Mouse (Mus musculus): Measurements from ENCODE around the gene Chfr. TPM values are rescaled to one million over a fixed set of nuclear protein-coding genes. Genes with fewer than 3 reads are reported as not detected.
A peak's percentile ranks its signal among the peaks of the same experiment; 100 is the strongest.
"Not testable (repeated sequence)": the region's sequence is repeated elsewhere in the genome, so short reads cannot be mapped to it uniquely, and the experiment has no call there.

Gene Chfr
- polyA plus RNA-seq, 1 experiment from 2014 or later, result 82.1 TPM

GRCm38 (mm10) chr5:110106901-110107564 lies 28.6 kb upstream of the Chfr start:
- no peaks in the 10 kb centered on the region for H3K27me3 ChIP-seq (replicated peaks; ENCODE audit: control insufficient read depth, insufficient read depth, low read length)
- H3K9me3 ChIP-seq (replicated peaks; ENCODE audit: control insufficient read depth, low read length), result no peaks in the 10 kb centered on the region
- peak overlapping the region; percentile 81 for H3K4me3 ChIP-seq (ENCODE audit: low read depth, low read length)
- peak overlapping the region; percentile 76 for H3K9ac ChIP-seq (ENCODE audit: low read length)
- DNase-seq (ENCODE audit: low spot score) (no peak), ATAC-seq (no peak)
- peaks cover 5% of the 10 kb centered on the region; the same call in 1 of the 2 replicates for H3K4me1 ChIP-seq (ENCODE audit: control insufficient read depth, insufficient read depth, low read length)
- peak overlapping the region; percentile 94 for H3K27ac ChIP-seq (ENCODE audit: low read depth, low read length)
- 18% methylated on average over 38 of the region's 41 CpGs for WGBS
- H3K36me3 ChIP-seq (ENCODE audit: control insufficient read depth, insufficient read depth, low read length), result peaks cover 41% of the 10 kb centered on the region
- H3K4me2 ChIP-seq (ENCODE audit: low read length), result peak overlapping the region; percentile 90

- Histone ChIP-seq H3K9ac (ENCODE audit: low read length) (peak within 1 kb of the TSS; percentile 76), H3K4me2 (ENCODE audit: low read length) (peak within 1 kb of the TSS; percentile 90), H3K4me3 (ENCODE audit: low read depth, low read length) (peak within 1 kb of the TSS; percentile 81), H3K4me1 (ENCODE audit: control insufficient read depth, insufficient read depth, low read length) (peaks cover 5% of the 10 kb centered on the region; the same call in 1 of the 2 replicates), H3K36me3 (ENCODE audit: control insufficient read depth, insufficient read depth, low read length) (peaks cover 43% of the 10 kb centered on the region), H3K9me3 (replicated peaks; ENCODE audit: control insufficient read depth, low read length) (no peaks in the 10 kb centered on the region), H3K27me3 (replicated peaks; ENCODE audit: control insufficient read depth, insufficient read depth, low read length) (no peaks in the 10 kb centered on the region), H3K27ac (ENCODE audit: low read depth, low read length) (peak within 1 kb of the TSS; percentile 94)
- WGBS, result under 1% methylated on average over 70 of the region's 71 CpGs
- DNase-seq (ENCODE audit: low spot score) (peak; percentile 98), ATAC-seq (peak; percentile 82)
Measured at GRCm38 (mm10) chr5:110107581-110108304, 27.9 kb upstream of the Chfr start, which contains the start of gene Gtpbp6. Gene Gtpbp6 (minus strand): TSS chr5:110108197.

- Histone ChIP-seq H3K9ac (ENCODE audit: low read length) (no peak overlapping the region), H3K4me3 (ENCODE audit: low read depth, low read length) (peak overlapping the region; percentile 81)
- 1% methylated on average over 7 of the region's 7 CpGs for whole genome bisulfite sequencing
Measured at GRCm38 (mm10) chr5:110108305-110108628, 27.4 kb upstream of the Chfr start.

GRCm38 (mm10) chr5:110109991-110110441 lies 25.6 kb upstream of the Chfr start, which contains the start of gene Zfp605:
Gene Zfp605 (plus strand): TSS chr5:110110092.
- H3K27me3 ChIP-seq (replicated peaks; ENCODE audit: control insufficient read depth, insufficient read depth, low read length), result no peaks in the 10 kb centered on the region
- peak within 1 kb of the TSS; percentile 70 for H3K9ac ChIP-seq (ENCODE audit: low read length)
- H3K4me3 ChIP-seq (ENCODE audit: low read depth, low read length), result peak within 1 kb of the TSS; percentile 48
- H3K36me3 ChIP-seq (ENCODE audit: control insufficient read depth, insufficient read depth, low read length), result peaks cover 38% of the 10 kb centered on the region
- H3K27ac ChIP-seq (ENCODE audit: low read depth, low read length), result peak within 1 kb of the TSS; percentile 83
- ATAC-seq (peak; percentile 70), DNase-seq (ENCODE audit: low spot score) (peak; percentile 94)
- WGBS, result under 1% methylated on average over 12 of the region's 12 CpGs
- H3K4me2 ChIP-seq (ENCODE audit: low read length), result peak within 1 kb of the TSS; percentile 50
- H3K9me3 ChIP-seq (replicated peaks; ENCODE audit: control insufficient read depth, low read length), result no peaks in the 10 kb centered on the region
- H3K4me1 ChIP-seq (ENCODE audit: control insufficient read depth, insufficient read depth, low read length), result peaks cover 5% of the 10 kb centered on the region; the same call in 1 of the 2 replicates

More at GRCm38 (mm10) chr5:110108305-110108628, 27.4 kb upstream of the Chfr start:
- ATAC-seq (no peak), DNase-seq (ENCODE audit: low spot score) (no peak)
- Histone ChIP-seq H3K36me3 (ENCODE audit: control insufficient read depth, insufficient read depth, low read length) (peaks cover 43% of the 10 kb centered on the region), H3K27me3 (replicated peaks; ENCODE audit: control insufficient read depth, insufficient read depth, low read length) (no peaks in the 10 kb centered on the region), H3K9me3 (replicated peaks; ENCODE audit: control insufficient read depth, low read length) (no peaks in the 10 kb centered on the region), H3K4me1 (ENCODE audit: control insufficient read depth, insufficient read depth, low read length) (peaks cover 5% of the 10 kb centered on the region; the same call in 1 of the 2 replicates), H3K4me2 (ENCODE audit: low read length) (peak overlapping the region; percentile 90), H3K27ac (ENCODE audit: low read depth, low read length) (peak overlapping the region; percentile 94; the same call in 1 of the 2 replicates)

GRCm38 (mm10) chr5:110122380-110122779 lies 13.3 kb upstream of the Chfr start:
- H3K9me3 ChIP-seq (replicated peaks; ENCODE audit: control insufficient read depth, low read length); H3K27me3 ChIP-seq (replicated peaks; ENCODE audit: control insufficient read depth, insufficient read depth, low read length); H3K9ac ChIP-seq (ENCODE audit: low read length); ATAC-seq; H3K4me2 ChIP-seq (ENCODE audit: low read length); DNase-seq (ENCODE audit: low spot score); H3K4me1 ChIP-seq (ENCODE audit: control insufficient read depth, insufficient read depth, low read length); H3K27ac ChIP-seq (ENCODE audit: low read depth, low read length); H3K4me3 ChIP-seq (ENCODE audit: low read depth, low read length): not testable (repeated sequence)
- WGBS, result 85% methylated on average over 3 of the region's 3 CpGs
- peaks cover 46% of the 10 kb centered on the region for H3K36me3 ChIP-seq (ENCODE audit: control insufficient read depth, insufficient read depth, low read length)

GRCm38 (mm10) chr5:110136087-110136464 lies 434 bp downstream of the Chfr start:
- Histone ChIP-seq H3K27me3 (replicated peaks; ENCODE audit: control insufficient read depth, insufficient read depth, low read length) (no peaks in the 10 kb centered on the region), H3K4me2 (ENCODE audit: low read length) (peak overlapping the region; percentile 73), H3K27ac (ENCODE audit: low read depth, low read length) (peak overlapping the region; percentile 60), H3K4me3 (ENCODE audit: low read depth, low read length) (peak overlapping the region; percentile 78), H3K9ac (ENCODE audit: low read length) (peak overlapping the region; percentile 88), H3K36me3 (ENCODE audit: control insufficient read depth, insufficient read depth, low read length) (peaks cover 9% of the 10 kb centered on the region), H3K9me3 (replicated peaks; ENCODE audit: control insufficient read depth, low read length) (0 out of 2 replicates have a peak, but pooled peaks cover 5% of the 10 kb centered on the region), H3K4me1 (ENCODE audit: control insufficient read depth, insufficient read depth, low read length) (no peaks in the 10 kb centered on the region)
- 6% methylated on average over 18 of the region's 18 CpGs for WGBS
- ATAC-seq (peak; percentile 42), DNase-seq (ENCODE audit: low spot score) (no peak)

GRCm38 (mm10) chr5:110137816-110138215 lies 2.2 kb downstream of the Chfr start:
- DNase-seq (ENCODE audit: low spot score) (no peak), ATAC-seq (no peak)
- Histone ChIP-seq H3K4me2 (ENCODE audit: low read length) (no peak overlapping the region), H3K9ac (ENCODE audit: low read length) (no peak overlapping the region), H3K27ac (ENCODE audit: low read depth, low read length) (no peak overlapping the region), H3K27me3 (replicated peaks; ENCODE audit: control insufficient read depth, insufficient read depth, low read length) (no peaks in the 10 kb centered on the region), H3K4me3 (ENCODE audit: low read depth, low read length) (no peak overlapping the region), H3K36me3 (ENCODE audit: control insufficient read depth, insufficient read depth, low read length) (peaks cover 8% of the 10 kb centered on the region), H3K9me3 (replicated peaks; ENCODE audit: control insufficient read depth, low read length) (0 out of 2 replicates have a peak, but pooled peaks cover 5% of the 10 kb centered on the region), H3K4me1 (ENCODE audit: control insufficient read depth, insufficient read depth, low read length) (no peaks in the 10 kb centered on the region)
- 95% methylated on average over 3 of the region's 3 CpGs for whole genome bisulfite sequencing

- no peak overlapping the region for H3K4me2 ChIP-seq (ENCODE audit: low read length)
- H3K4me1 ChIP-seq (ENCODE audit: control insufficient read depth, insufficient read depth, low read length), result no peaks in the 10 kb centered on the region
- no peak overlapping the region for H3K27ac ChIP-seq (ENCODE audit: low read depth, low read length)
- no peak overlapping the region for H3K4me3 ChIP-seq (ENCODE audit: low read depth, low read length)
- H3K27me3 ChIP-seq (replicated peaks; ENCODE audit: control insufficient read depth, insufficient read depth, low read length), result no peaks in the 10 kb centered on the region
- ATAC-seq, result no peak
- H3K9me3 ChIP-seq (replicated peaks; ENCODE audit: control insufficient read depth, low read length), result no peaks in the 10 kb centered on the region
- WGBS, result 90% methylated on average over 3 of the region's 3 CpGs
- no peak for DNase-seq (ENCODE audit: low spot score)
- peaks cover 19% of the 10 kb centered on the region for H3K36me3 ChIP-seq (ENCODE audit: control insufficient read depth, insufficient read depth, low read length)
- H3K9ac ChIP-seq (ENCODE audit: low read length), result no peak overlapping the region
Measured at GRCm38 (mm10) chr5:110139325-110139724, 3.7 kb downstream of the Chfr start.

Data from forebrain, embryonic 14.5 days (tissue).